Mouse (Mus musculus): ENCODE data around the gene Lrrtm4. TPM values are rescaled to one million over a fixed set of nuclear protein-coding genes. Genes with fewer than 3 reads are reported as not detected.

The Lrrtm4 gene
- 10 to 100 TPM; 76.6 to 80.2 TPM for total RNA-seq (2021)

DNA sequence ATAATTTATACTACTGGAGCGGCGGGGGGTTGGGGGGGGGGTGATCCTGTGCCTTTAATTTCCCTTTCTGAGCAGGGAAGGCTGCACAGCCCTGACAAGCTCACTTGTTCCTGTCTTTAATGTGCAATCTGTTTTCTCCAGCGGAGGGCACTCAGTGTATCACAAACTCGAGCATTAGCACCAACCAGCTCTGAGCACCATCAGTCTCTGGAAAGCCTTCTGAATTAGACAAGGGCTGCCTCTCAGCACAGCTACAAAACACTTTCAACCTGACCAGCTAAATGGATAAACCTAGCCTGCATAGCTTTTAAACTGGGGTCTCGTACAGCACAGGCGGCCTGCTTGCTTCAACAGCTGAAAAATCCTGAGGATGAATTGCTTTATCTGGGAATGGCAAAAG, at the start of gene Lrrtm4:
TSS of gene Lrrtm4 (plus strand) at position 113 of the 400 bp plus-strand sequence.
- peak; percentile 30 to 76 for DNase-seq (ENCODE audit: extremely low spot score in 1 of 2, low spot score in 2 of 2)
- intact Hi-C loops (cut with DNase I), result no loop called here

DNA sequence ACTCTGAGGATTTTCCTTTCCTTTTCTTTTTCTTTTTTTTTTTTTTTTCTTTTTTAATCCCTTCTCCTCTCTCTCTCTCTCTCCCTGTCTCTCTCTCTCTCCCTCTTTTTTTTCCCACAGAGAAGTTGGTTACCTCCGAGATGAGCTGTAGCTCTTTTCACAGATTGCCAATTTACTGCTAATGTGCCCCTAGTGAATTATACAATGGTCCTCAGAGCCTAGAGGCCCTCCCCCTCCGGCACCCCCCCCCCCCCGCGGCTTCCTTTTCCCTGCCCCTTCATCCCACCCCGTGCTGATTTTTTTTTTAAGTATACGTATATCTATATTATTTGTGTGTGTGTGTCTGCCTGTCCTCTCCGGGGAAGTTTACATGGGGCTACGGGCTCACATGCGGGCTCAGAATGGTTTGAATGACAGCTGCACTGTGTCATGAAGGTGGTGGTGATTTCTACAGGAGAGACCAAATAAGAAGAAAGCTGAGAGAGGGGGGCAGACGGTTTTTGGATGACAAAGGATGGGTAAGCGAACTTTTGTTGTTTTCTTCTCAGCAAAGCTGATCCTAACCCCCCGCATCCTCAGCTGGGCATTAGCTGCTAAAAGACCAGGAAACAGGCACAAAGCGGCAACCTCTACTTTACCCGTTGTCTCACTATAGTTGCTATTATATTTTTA, 648 bp downstream of the Lrrtm4 start:
- DNase-seq (ENCODE audit: extremely low spot score in 1 of 2, low spot score in 2 of 2), result no peak
- intact Hi-C loops (cut with DNase I), result no loop called here

DNA sequence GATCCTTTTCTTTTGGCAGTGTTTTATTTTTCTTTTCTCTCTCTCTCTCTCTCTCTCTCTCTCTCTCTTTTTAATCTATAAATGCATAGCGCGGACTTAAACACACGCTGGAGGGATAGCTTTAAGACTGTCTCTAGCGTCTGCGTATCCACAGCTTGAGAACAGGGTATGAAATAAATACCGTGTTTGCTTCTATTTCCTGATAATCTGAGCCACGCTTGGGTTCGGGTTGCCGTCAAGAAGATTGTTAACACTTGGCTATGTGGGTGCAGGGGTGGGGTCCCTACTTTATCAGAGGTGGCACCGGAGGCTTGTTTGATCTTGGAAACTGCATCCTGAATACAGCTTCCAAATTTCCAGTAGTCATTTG, 1.2 kb downstream of the Lrrtm4 start:
- DNase-seq (ENCODE audit: extremely low spot score in 1 of 2, low spot score in 2 of 2), result no peak
- intact Hi-C loops (cut with DNase I), result loop anchor here (5.0 kb wide), 1 partner anchor 1747 kb away; no protein-coding TSS in a partner anchor

DNA sequence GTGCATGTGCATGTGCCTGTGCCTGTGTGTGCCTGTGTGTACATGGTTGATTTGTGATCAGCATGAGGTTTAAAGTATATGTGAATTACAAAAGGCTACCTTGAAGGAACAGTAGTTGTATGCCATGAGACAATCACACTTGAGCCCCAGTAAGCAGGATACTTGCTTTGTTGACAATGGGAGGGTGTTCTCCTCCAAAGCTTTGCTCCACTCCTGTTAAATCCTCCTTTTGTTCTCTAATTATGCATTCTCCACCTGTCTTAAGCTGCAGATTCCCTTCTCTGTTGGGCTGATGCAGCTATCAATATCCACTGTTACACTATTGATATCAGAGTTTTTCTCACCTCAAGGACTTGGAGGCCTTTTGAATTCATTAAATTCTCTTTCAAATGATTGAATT, 38.2 kb downstream of the Lrrtm4 start:
- no peak for DNase-seq (ENCODE audit: extremely low spot score in 1 of 2, low spot score in 2 of 2)
- intact Hi-C loops (cut with DNase I), result no loop called here

DNA sequence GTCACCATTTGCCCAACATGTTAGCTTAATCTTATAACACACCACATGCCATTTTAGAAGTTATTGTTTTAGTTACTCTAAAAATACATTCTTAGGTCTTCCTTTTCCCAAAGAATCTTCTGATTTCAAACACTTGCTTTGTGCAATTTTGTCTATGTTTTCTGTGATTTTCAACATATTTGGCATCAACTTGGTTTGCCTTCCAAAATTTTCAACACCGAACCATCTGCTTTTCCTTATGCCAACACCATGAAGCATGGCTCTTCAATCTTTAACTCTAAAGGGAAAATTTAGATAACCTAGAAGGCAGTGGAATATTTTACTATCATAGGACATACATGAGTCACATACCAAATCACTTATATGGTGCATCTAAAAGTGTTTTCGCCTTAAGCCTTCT, 59.3 kb downstream of the Lrrtm4 start:
- intact Hi-C loops (cut with DNase I), result no loop called here
- no peak for DNase-seq (ENCODE audit: extremely low spot score in 1 of 2, low spot score in 2 of 2)

DNA sequence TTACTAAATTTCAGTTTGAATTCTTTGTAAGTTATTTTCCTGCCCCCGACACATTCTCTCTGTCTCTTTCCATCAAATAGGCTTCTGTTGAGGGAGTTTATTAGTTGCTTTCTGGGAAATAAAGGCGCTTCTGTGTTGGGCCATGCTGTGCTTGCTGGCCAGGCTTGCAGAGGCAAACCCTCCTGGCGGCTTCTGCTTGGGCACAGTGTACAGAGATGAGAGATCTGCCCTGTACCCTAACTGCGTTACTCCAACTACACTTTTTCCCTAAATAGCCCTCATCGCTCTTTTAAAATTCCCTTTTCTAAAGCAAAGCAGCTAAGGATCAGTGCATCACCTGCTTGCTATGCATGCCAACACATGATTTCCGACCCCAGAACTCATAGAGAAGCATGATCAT, 60.6 kb downstream of the Lrrtm4 start:
- intact Hi-C loops (cut with DNase I), result no loop called here
- DNase-seq (ENCODE audit: extremely low spot score in 1 of 2, low spot score in 2 of 2), result no peak

DNA sequence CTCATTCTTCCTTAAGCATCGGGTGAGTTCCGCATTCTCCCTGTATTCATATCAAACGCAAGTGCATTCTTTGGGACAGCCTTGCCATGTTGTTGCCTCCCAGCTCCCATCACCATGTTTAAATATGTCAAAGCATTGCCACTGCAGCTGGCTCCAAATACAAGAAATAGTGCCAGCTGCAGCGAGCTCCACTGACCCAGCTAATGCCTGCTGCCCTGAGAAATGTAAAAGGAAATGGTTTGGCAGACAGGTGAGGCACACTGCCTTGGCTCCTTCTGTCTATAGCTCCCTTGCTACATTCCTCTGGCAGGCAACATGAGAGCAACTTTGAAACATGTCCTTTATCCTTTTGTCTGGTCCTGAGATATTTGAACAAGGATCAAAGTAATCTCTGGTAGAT, 76.2 kb downstream of the Lrrtm4 start:
- intact Hi-C loops (cut with DNase I), result no loop called here
- DNase-seq (ENCODE audit: extremely low spot score in 1 of 2, low spot score in 2 of 2), result no peak

DNA sequence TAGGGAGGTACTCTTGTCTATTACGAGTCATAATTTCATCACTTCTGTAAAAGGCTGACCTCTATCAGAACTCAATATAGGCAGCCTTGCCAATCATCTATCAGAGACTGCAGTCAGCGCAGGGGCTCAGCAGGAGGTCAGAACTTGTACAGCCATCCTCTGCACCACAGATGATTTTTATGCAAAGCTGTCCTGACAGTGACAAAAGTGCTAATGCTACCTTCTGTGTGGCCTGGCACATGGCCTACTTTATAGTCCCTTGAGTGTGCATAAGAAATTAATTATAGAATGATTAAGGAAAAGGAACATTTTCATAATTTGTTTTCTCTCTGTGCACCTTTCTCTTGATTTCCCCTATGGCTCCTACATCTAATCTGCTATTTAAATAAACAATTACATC, 86.7 kb downstream of the Lrrtm4 start:
- intact Hi-C loops (cut with DNase I), result no loop called here
- no peak for DNase-seq (ENCODE audit: extremely low spot score in 1 of 2, low spot score in 2 of 2)

DNA sequence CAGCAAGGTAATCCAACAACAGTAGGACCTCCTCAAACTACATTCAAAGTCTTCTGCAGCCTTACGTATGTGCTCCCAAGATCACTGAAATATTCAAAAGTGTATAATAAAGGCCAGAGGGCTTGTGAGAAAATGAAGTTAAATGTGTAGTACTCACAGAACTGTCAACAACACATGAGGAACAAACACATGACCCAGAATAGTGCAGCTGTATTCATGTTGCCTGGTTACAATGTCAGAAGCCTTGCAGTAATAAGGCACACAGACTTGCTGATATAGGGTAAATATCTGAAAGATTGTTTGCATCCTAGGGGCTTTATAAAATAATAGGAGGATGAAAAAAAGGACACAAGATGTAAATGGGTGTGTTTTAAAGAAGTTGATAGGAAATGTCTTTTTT, 87.2 kb downstream of the Lrrtm4 start:
- intact Hi-C loops (cut with DNase I), result no loop called here
- DNase-seq (ENCODE audit: extremely low spot score in 1 of 2, low spot score in 2 of 2), result no peak

DNA sequence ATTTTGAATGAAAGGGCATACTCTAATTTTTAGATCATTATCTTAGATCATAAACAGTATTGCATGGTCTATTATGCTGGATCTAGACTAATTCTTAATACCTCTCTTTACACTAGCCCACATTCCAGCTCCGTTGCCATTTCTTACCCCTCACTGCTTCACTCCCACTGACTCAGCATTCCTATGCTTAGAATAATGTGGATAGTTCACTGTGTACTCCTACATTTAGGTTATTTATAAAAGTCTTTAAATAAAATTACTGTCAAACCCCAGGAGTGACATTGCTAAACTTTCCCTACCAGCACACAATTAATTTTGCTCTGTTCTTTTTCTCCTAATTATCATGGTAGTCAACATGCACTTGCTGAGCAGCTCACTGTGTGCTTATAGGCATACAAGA, 107.7 kb downstream of the Lrrtm4 start:
- no peak for DNase-seq (ENCODE audit: extremely low spot score in 1 of 2, low spot score in 2 of 2)
- intact Hi-C loops (cut with DNase I), result no loop called here

DNA sequence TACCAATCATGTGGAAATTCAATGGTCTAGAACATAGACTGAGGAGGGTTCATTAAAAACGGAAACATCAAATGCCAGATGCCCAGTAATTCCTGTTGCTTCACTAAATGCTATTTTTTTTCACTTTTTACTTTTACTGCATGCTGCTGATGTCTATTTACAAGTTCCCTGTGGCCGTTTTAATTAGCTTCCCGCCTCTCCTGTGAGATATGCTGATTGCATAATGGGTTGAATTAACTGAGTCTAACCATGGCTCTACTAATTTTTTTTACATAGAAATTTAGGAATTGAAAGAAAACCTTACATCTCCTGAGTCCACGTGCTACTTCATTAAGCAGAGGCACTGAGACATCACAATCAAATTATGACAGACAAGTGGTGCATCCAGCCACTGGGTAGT, 143.9 kb downstream of the Lrrtm4 start:
- no peak for DNase-seq (ENCODE audit: extremely low spot score in 1 of 2, low spot score in 2 of 2)
- intact Hi-C loops (cut with DNase I), result no loop called here

DNA sequence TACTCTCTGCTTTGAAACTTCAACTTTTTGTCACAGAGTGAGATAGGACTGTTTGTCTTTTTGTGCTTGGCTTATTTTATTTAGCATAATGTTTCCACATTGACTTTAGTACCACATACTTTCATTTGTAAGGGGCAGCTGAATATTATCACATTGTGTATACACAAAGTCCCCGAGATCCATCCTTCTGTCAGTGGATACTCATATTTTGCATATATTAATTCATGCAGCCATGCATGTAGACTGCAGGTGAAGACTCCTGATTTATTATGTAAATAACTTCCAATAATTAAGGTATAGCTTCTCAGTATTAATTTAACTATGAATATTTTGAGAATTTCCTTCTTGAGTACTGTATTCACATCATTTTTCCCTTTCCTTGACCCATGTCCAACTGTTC, 163.2 kb downstream of the Lrrtm4 start:
- no peak for DNase-seq (ENCODE audit: extremely low spot score in 1 of 2, low spot score in 2 of 2)
- intact Hi-C loops (cut with DNase I), result no loop called here

DNA sequence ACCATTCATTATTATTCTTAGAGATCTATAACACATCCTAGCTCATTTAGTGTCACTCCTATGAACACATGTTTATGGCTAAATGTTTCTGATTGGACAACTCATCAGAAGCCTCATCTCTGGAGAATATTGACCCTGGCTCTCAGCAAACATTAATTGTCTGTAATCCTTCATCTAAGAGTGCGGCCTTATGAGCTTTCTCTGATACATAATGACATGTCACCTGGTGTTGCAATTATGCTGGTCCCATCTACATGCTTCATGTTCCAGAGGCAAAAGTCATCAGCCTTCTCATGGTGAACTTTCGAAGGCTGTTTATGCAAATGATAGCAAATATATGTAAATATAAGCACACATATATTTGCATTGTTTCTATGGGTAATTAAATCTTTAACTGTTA, 163.7 kb downstream of the Lrrtm4 start:
- intact Hi-C loops (cut with DNase I), result no loop called here
- DNase-seq (ENCODE audit: extremely low spot score in 1 of 2, low spot score in 2 of 2), result no peak

DNA sequence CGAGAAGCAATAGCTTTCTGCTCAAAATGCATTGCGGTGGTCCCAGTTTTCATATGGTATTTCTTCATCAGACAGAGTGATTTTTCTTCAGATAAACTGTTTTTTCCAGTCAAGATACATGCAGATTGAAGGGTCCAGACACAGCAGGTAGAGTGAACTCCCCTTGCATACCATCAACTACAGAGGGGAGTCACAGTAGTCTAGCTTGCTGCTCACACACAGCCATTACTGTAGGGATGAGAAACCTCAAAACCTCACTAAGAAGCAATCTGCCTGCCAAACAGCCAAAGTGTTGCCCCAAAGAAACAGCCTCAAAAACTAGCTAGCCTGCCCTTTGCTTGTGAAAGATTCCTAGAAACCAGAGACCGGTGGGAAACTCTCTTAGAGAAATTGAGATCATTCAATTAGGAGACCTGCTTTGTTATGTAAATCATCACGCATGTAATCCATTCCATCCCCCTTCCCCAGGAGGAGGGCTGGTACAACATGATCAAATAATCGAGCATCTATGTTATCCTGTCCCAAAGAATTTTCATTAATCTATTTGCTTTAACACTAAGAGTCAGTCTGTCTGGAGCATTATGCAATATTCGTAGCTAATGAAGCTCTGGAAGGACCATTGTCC, 166.9 kb downstream of the Lrrtm4 start:
- DNase-seq (ENCODE audit: extremely low spot score in 1 of 2, low spot score in 2 of 2), result no peak
- intact Hi-C loops (cut with DNase I), result no loop called here

DNA sequence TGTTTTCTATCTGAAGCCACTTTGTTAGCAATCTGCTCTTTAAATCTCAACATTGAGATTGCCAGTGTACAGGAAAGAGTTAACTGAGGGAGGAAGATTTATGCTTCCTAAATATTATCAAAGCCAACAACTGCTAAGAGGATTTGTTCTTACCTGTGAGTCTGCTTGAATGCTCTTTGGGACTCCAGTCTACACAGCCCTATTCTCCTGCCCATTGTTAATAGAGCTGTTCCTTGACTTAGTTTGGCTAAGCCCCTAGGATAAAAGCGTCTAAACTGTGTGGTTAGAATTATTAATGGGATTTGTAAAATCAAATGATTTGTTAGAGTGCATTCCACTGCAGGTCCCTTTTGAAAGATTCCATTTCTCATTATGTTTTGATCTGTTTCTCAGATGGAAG, 168.1 kb downstream of the Lrrtm4 start:
- intact Hi-C loops (cut with DNase I), result no loop called here
- DNase-seq (ENCODE audit: extremely low spot score in 1 of 2, low spot score in 2 of 2), result no peak

DNA sequence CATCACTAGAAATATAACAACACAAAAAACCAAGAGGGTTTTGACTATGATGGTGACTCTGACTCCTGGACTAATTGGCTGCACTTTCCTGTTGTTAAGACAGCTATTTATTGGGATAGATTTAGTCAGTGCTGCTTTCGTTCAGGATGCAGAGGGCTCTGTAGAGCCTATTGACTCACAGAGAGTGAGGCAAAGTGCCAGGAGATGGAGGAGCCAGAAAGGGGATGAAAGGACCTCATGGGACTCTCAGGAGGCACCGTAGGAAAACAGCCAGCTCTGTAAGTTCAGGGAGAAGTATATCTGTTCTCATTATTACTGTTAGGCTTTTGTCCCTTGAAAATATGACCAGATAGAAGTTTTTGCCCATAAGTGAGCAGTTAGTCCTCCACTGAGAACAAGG, 190.8 kb downstream of the Lrrtm4 start:
- intact Hi-C loops (cut with DNase I), result no loop called here

DNA sequence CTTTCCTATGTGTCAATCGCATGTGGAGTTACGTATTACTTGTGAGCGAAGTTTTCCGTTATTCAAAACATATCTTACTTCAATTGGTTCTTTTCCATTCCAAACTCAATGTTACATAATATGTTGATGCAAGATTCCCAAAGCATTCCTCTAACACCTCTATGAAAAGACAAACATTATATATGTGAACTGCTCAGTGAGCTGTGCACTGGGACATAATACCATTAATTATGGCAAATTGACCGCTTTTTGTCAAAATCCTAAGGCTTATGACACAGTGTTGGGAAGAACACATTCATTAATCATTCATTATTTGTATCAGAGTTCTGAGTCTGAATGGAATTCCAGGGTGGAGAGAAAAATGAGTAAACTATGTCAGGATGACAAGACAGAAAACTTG, 191.6 kb downstream of the Lrrtm4 start:
- intact Hi-C loops (cut with DNase I), result no loop called here

More for the DNA sequence above, 190.8 kb downstream of the Lrrtm4 start:
- DNase-seq (ENCODE audit: extremely low spot score in 1 of 2, low spot score in 2 of 2), result no peak

DNA sequence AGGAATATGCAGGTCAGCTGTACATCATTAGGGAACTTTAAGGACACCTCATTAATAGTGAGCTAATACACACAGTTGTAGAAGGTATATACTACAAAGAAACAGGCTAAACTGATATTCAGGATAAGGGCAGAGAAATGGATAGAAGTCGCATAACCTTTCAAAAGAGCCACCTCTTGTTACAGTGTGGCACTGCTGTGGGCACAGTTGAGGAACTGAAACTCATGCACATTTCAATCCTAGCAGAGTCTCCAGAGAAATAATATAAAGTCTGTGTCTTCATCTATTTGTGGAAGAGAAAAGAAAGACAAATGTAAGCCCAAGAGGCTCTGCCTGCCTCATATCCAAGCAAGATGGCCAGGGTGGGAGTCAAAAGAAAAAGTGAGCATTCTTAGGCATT, 242.9 kb downstream of the Lrrtm4 start:
- intact Hi-C loops (cut with DNase I), result no loop called here

More for the DNA sequence above, 191.6 kb downstream of the Lrrtm4 start:
- no peak for DNase-seq (ENCODE audit: extremely low spot score in 1 of 2, low spot score in 2 of 2)

DNA sequence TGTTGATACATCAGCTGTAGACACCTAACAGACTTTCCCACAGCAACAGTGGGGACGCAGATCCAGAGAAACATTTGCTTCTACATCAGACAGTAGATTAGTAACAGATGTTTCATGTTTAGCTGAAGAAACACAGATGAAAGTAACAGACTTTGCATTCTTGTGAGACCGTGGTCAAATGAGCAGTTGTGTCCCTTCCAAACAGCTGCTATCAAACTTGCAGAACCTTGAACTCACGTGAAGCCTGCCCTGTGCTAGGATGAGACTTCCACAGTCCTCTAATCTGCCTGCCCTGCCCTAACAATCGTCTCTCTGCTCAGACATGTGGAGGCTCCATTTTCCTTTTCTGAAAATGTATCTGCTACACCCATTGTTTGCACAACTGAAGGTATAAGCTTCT, 245.3 kb downstream of the Lrrtm4 start:
- intact Hi-C loops (cut with DNase I), result no loop called here
- no peak for DNase-seq (ENCODE audit: extremely low spot score in 1 of 2, low spot score in 2 of 2)

More for the DNA sequence above, 242.9 kb downstream of the Lrrtm4 start:
- DNase-seq (ENCODE audit: extremely low spot score in 1 of 2, low spot score in 2 of 2), result no peak

DNA sequence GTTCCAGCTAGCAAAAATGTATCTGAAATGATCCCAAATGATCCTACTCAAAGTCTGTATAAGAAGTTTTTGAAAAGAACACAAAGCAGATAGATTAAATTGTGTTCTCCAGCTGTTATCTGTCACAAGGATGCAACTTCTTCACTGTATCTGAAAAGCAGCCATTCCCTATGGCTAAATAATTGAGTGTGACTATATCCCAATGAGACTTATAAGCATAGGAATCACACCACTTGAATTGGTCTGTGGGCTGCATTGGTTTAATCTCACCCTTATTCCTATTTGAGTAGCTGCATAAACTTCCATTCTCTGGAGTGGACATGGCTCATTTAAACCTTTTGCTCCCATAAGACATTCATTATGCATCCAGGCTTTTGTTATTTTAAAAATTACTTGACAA, 245.9 kb downstream of the Lrrtm4 start:
- intact Hi-C loops (cut with DNase I), result no loop called here
- DNase-seq (ENCODE audit: extremely low spot score in 1 of 2, low spot score in 2 of 2), result no peak

DNA sequence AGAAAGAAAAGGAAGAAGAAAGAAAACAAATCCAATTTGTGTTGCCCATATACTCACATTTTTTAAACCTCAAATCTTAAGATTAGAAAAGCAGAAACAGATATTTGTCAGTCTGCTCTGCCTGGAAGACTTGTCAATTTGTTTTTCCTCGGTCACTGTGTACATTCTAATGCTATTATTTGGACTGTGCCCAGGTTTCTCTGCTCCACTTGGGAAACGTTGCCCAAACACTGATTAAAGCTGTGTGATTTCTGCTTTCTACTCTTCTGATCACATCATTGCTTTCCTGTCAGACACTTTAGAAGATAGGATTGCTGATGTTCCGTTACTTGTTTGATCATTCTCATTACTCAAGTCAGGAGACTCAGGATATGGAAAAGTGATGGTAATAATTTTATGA, 247.1 kb downstream of the Lrrtm4 start:
- DNase-seq (ENCODE audit: extremely low spot score in 1 of 2, low spot score in 2 of 2), result no peak
- intact Hi-C loops (cut with DNase I), result no loop called here

Data from left cerebral cortex, postnatal 10 days (tissue).